Mouse (Mus musculus): ENCODE data around the gene Ly6g6c. TPM values are rescaled to one million over a fixed set of nuclear protein-coding genes. Genes with fewer than 3 reads are reported as not detected.

Ly6g6c gene
- polyA plus RNA-seq, 1 experiment from 2014 or later: not detected

GRCm38 (mm10) chr17:35080710-35081109 is 15.5 kb downstream of the Ly6g6c start:
- WGBS (ENCODE audit: insufficient replicate concordance): 88% methylated on average over 4 of the region's 4 CpGs

GRCm38 (mm10) chr17:35082841-35083576 is 17.8 kb downstream of the Ly6g6c start:
- Histone ChIP-seq H3K27me3 (ENCODE audit: control insufficient read depth, insufficient read depth, low read length) (no peaks in the 10 kb centered on the region), H3K4me1 (ENCODE audit: control insufficient read depth, insufficient read depth, low read length) (peaks cover 11% of the 10 kb centered on the region), H3K4me2 (no peak overlapping the region), H3K9me3 (replicated peaks; ENCODE audit: control insufficient read depth, low read length) (no peaks in the 10 kb centered on the region), H3K4me3 (ENCODE audit: low read depth, low read length) (no peak overlapping the region), H3K27ac (ENCODE audit: low read depth, low read length) (no peak overlapping the region), H3K9ac (ENCODE audit: low read depth, low read length) (0 out of 2 replicates have a peak overlapping the region, but pooled peaks have one; percentile 16), H3K36me3 (ENCODE audit: control insufficient read depth, insufficient read depth, low read length) (no peaks in the 10 kb centered on the region)
- WGBS (ENCODE audit: insufficient replicate concordance): 79% methylated on average over 16 of the region's 16 CpGs
- ATAC-seq (replicated peaks; ENCODE audit: insufficient number of reproducible peaks, low FRiP score, low TSS enrichment): no peak

More at GRCm38 (mm10) chr17:35080710-35081109, 15.5 kb downstream of the Ly6g6c start:
- Histone ChIP-seq H3K36me3 (ENCODE audit: control insufficient read depth, insufficient read depth, low read length) (no peaks in the 10 kb centered on the region), H3K27me3 (ENCODE audit: control insufficient read depth, insufficient read depth, low read length) (no peaks in the 10 kb centered on the region), H3K4me2 (no peak overlapping the region), H3K4me3 (ENCODE audit: low read depth, low read length) (no peak overlapping the region), H3K9ac (ENCODE audit: low read depth, low read length) (no peak overlapping the region), H3K27ac (ENCODE audit: low read depth, low read length) (no peak overlapping the region), H3K9me3 (replicated peaks; ENCODE audit: control insufficient read depth, low read length) (no peaks in the 10 kb centered on the region), H3K4me1 (ENCODE audit: control insufficient read depth, insufficient read depth, low read length) (peaks cover 19% of the 10 kb centered on the region)
- ATAC-seq (replicated peaks; ENCODE audit: insufficient number of reproducible peaks, low FRiP score, low TSS enrichment): no peak

- Histone ChIP-seq H3K4me2 (no peak overlapping the region), H3K4me1 (ENCODE audit: control insufficient read depth, insufficient read depth, low read length) (peaks cover 8% of the 10 kb centered on the region), H3K27me3 (ENCODE audit: control insufficient read depth, insufficient read depth, low read length) (no peaks in the 10 kb centered on the region), H3K27ac (ENCODE audit: low read depth, low read length) (no peak overlapping the region), H3K9ac (ENCODE audit: low read depth, low read length) (no peak overlapping the region), H3K4me3 (ENCODE audit: low read depth, low read length) (no peak overlapping the region), H3K9me3 (replicated peaks; ENCODE audit: control insufficient read depth, low read length) (no peaks in the 10 kb centered on the region), H3K36me3 (ENCODE audit: control insufficient read depth, insufficient read depth, low read length) (no peaks in the 10 kb centered on the region)
- 57% methylated on average over 3 of the region's 3 CpGs for WGBS (ENCODE audit: insufficient replicate concordance)
- no peak for ATAC-seq (replicated peaks; ENCODE audit: insufficient number of reproducible peaks, low FRiP score, low TSS enrichment)
Observed at GRCm38 (mm10) chr17:35083929-35084497, 18.8 kb downstream of the Ly6g6c start.

- Histone ChIP-seq H3K27ac (ENCODE audit: low read depth, low read length) (no peak within 1 kb of the TSS), H3K4me3 (ENCODE audit: low read depth, low read length) (no peak within 1 kb of the TSS), H3K27me3 (ENCODE audit: control insufficient read depth, insufficient read depth, low read length) (no peaks in the 10 kb centered on the region), H3K9ac (ENCODE audit: low read depth, low read length) (no peak within 1 kb of the TSS), H3K9me3 (replicated peaks; ENCODE audit: control insufficient read depth, low read length) (no peaks in the 10 kb centered on the region), H3K4me2 (no peak within 1 kb of the TSS), H3K4me1 (ENCODE audit: control insufficient read depth, insufficient read depth, low read length) (peaks cover 6% of the 10 kb centered on the region), H3K36me3 (ENCODE audit: control insufficient read depth, insufficient read depth, low read length) (no peaks in the 10 kb centered on the region)
- WGBS (ENCODE audit: insufficient replicate concordance): 59% methylated on average over 7 of the region's 7 CpGs
- no peak for ATAC-seq (replicated peaks; ENCODE audit: insufficient number of reproducible peaks, low FRiP score, low TSS enrichment)
Observed at GRCm38 (mm10) chr17:35085208-35085865, 20.1 kb downstream of the Ly6g6c start, which contains the start of gene Ly6g6f. Gene Ly6g6f, minus strand, starts transcription at chr17:35085610.

DNA sequence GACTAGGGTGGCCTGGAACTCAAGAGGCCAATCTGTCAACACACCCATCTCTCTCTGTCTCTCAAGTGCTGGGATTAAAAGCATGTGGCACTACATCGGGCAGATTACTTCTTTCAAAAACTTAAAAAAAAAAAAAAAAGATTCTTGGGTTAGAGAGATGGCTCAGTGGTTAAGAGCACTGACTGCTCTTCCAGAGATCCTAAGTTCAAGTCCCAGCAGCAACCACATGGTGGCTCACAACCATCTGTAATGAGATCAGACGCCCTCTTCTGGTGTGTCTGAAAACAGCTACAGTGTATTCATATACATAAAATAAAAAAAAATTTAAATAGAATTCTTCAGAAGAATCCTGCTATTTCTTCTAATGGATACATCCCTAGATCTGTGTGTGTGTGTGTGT is 23.0 kb downstream of the Ly6g6c start:
- Histone ChIP-seq H3K4me3 (ENCODE audit: low read depth, low read length) (no peak overlapping the region), H3K27me3 (ENCODE audit: control insufficient read depth, insufficient read depth, low read length) (no peaks in the 10 kb centered on the region), H3K4me2 (no peak overlapping the region), H3K9ac (ENCODE audit: low read depth, low read length) (no peak overlapping the region), H3K4me1 (ENCODE audit: control insufficient read depth, insufficient read depth, low read length) (peaks cover 9% of the 10 kb centered on the region), H3K9me3 (replicated peaks; ENCODE audit: control insufficient read depth, low read length) (no peaks in the 10 kb centered on the region), H3K36me3 (ENCODE audit: control insufficient read depth, insufficient read depth, low read length) (peaks cover 13% of the 10 kb centered on the region), H3K27ac (ENCODE audit: low read depth, low read length) (no peak overlapping the region)
- WGBS (ENCODE audit: insufficient replicate concordance): 48% methylated on average over 2 of the region's 2 CpGs
- ATAC-seq (replicated peaks; ENCODE audit: insufficient number of reproducible peaks, low FRiP score, low TSS enrichment): no peak

- no peaks in the 10 kb centered on the region for H3K9me3 ChIP-seq (replicated peaks; ENCODE audit: control insufficient read depth, low read length)
- peak within 1 kb of the TSS; percentile 97 for H3K9ac ChIP-seq (ENCODE audit: low read depth, low read length)
- peaks cover 13% of the 10 kb centered on the region for H3K36me3 ChIP-seq (ENCODE audit: control insufficient read depth, insufficient read depth, low read length)
- H3K4me1 ChIP-seq (ENCODE audit: control insufficient read depth, insufficient read depth, low read length): peaks cover 9% of the 10 kb centered on the region
- peak within 1 kb of the TSS; percentile 84 for H3K4me2 ChIP-seq
- WGBS (ENCODE audit: insufficient replicate concordance): 2% methylated on average over 67 of the region's 67 CpGs
- no peaks in the 10 kb centered on the region for H3K27me3 ChIP-seq (ENCODE audit: control insufficient read depth, insufficient read depth, low read length)
- ATAC-seq (replicated peaks; ENCODE audit: insufficient number of reproducible peaks, low FRiP score, low TSS enrichment): peak; percentile 97
- peak within 1 kb of the TSS; percentile 69 for H3K4me3 ChIP-seq (ENCODE audit: low read depth, low read length)
- peak within 1 kb of the TSS; percentile 96 for H3K27ac ChIP-seq (ENCODE audit: low read depth, low read length)
Observed at GRCm38 (mm10) chr17:35088825-35089644, 23.8 kb downstream of the Ly6g6c start, which contains the start of gene Abhd16a. Gene Abhd16a, plus strand, starts transcription at chr17:35089263.

- Histone ChIP-seq H3K9me3 (replicated peaks; ENCODE audit: control insufficient read depth, low read length) (no peaks in the 10 kb centered on the region), H3K4me1 (ENCODE audit: control insufficient read depth, insufficient read depth, low read length) (peaks cover 12% of the 10 kb centered on the region), H3K27ac (ENCODE audit: low read depth, low read length) (no peak overlapping the region), H3K27me3 (ENCODE audit: control insufficient read depth, insufficient read depth, low read length) (no peaks in the 10 kb centered on the region), H3K4me2 (peak overlapping the region; percentile 84), H3K4me3 (ENCODE audit: low read depth, low read length) (peak overlapping the region; percentile 69), H3K9ac (ENCODE audit: low read depth, low read length) (peak overlapping the region; percentile 97), H3K36me3 (ENCODE audit: control insufficient read depth, insufficient read depth, low read length) (peaks cover 18% of the 10 kb centered on the region)
- ATAC-seq (replicated peaks; ENCODE audit: insufficient number of reproducible peaks, low FRiP score, low TSS enrichment): no peak
- 68% methylated on average over 8 of the region's 8 CpGs for WGBS (ENCODE audit: insufficient replicate concordance)
Observed at GRCm38 (mm10) chr17:35090166-35090932, 25.2 kb downstream of the Ly6g6c start.
